Mouse (Mus musculus) cerebellum, adult 2 months (tissue): ENCODE results near the gene Samd14.

Source experiments
- CTCF ChIP-seq: fragments of 200-500 bp; IDR thresholded peaks from 2 replicates; pipeline ENCODE4 v1.5.1; 2011; ENCODE audit warnings: low read depth, mild to moderate bottlenecking, control low read depth, low read length, moderate library complexity, borderline replicate concordance; ENCODE audit not compliant: insufficient read depth
- POLR2A ChIP-seq: fragments of 200-500 bp; IDR thresholded peaks from 2 replicates; pipeline ENCODE4 v1.6.1; 2011; ENCODE audit warnings: low read length, control low read depth, borderline replicate concordance; ENCODE audit not compliant: insufficient read depth

DNA sequence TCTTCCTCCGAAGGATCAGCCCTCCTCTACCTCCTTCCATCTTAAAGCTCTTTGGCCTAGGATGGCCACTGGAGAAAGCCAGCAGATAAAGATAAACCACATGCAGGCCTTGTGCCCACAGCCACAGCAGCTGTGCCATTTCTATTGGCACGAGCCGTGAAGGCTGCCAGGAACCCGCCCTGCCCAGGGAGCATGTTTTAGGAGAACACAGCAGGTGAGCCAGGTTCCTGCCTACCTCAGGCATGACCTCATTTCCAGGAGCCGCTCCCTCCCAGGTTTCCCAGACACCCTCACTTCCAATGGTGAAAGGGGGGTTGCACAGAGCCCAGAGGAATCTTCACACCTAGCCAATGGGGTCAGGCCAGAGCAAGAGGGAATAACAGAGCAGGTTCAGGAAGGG is 63.1 kb downstream of the Samd14 start:
- TF ChIP-seq CTCF (no peak), POLR2A (no peak)
